Mouse (Mus musculus) brain, embryonic 14.5 days (tissue): ENCODE measurements around the gene Ccna1.

Source experiments
- CTCF ChIP-seq: fragments of 200-500 bp; IDR thresholded peaks from 2 replicates; pipeline ENCODE4 v1.5.1; 2012; ENCODE audit warnings: inconsistent platforms, mild to moderate bottlenecking, moderate library complexity, borderline replicate concordance; ENCODE audit not compliant: insufficient read depth, insufficient read length; ENCODE audit errors: extremely low read depth
- POLR2A ChIP-seq: fragments of 200-500 bp; IDR thresholded peaks from 2 replicates; pipeline ENCODE4 v1.6.1; 2012; ENCODE audit warnings: mild to moderate bottlenecking, inconsistent platforms, borderline replicate concordance; ENCODE audit not compliant: poor library complexity, insufficient read depth, insufficient read length, severe bottlenecking; ENCODE audit errors: extremely low read depth

DNA sequence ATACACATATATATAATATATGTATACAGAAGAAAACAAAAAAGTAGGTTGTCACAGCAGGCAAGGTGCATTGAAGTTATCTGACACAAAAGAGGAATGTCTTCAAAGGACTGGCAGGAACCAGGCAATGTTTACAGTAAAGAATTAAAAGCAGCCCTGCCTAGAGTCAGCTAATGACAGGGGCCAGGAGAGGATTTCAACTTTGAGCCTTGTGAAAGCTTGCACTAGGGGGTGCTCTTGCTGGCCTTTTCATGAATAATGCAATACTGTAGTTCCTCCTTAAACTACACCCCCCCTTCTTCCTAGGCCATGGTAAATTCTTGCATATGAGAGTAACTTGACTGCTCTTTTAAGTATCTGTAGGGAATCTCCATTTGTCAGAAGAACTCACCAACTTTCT is 45.8 kb upstream of the Ccna1 start:
- TF ChIP-seq POLR2A (no peak), CTCF (no peak)
